Mouse (Mus musculus): ENCODE measurements around the gene Nanos3. TPM values are rescaled to one million over a fixed set of nuclear protein-coding genes. Genes with fewer than 3 reads are reported as not detected.
A peak's percentile ranks its signal among the peaks of the same experiment; 100 is the strongest.

Nanos3 gene
- 2.7 and 3.2 TPM in 2 replicates for polyA plus RNA-seq (2015; fragmentation: Nextera tagmentation; extraction: Ambion mirVana)

DNA sequence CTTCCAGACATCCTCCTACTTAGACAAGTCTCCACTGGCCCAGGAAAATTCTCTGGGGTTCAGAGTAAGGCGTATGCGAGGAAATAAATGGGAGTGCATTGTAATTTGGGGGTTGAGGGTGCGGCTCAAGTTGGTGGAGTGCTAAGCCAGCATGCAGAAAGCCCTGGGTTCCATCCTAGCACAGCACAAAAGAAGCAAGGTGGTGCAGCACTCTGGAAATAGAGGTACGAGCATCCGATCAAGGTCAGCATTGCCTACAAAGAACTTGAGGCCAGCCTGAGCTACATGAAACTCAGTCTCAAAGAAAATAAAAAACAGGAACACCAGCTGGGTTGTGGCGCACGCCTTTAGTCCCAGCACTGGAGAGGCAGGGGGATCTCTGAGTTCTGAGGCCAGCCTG lies at the start of gene Nanos3:
TSS of gene Nanos3 (minus strand) at position 101 of the 400 bp plus-strand sequence.
- no peaks in the 10 kb centered on the region for H3K27me3 ChIP-seq
- peak within 1 kb of the TSS; percentile 87 for H3K4me3 ChIP-seq
- no peak for ATAC-seq (ENCODE audit: borderline replicate concordance, extremely low read depth, low FRiP score, low TSS enrichment)
- H3K9me3 ChIP-seq = no peaks in the 10 kb centered on the region
- H3K4me1 ChIP-seq = peaks cover 65% of the 10 kb centered on the region
- H3K4me2 ChIP-seq = peak within 1 kb of the TSS; percentile 88
- no peaks in the 10 kb centered on the region for H3K36me3 ChIP-seq
- WGBS = 92% methylated on average over 7 of the region's 7 CpGs
- H3K9ac ChIP-seq = peak within 1 kb of the TSS; percentile 91
- H3K27ac ChIP-seq = peak within 1 kb of the TSS; percentile 87

DNA sequence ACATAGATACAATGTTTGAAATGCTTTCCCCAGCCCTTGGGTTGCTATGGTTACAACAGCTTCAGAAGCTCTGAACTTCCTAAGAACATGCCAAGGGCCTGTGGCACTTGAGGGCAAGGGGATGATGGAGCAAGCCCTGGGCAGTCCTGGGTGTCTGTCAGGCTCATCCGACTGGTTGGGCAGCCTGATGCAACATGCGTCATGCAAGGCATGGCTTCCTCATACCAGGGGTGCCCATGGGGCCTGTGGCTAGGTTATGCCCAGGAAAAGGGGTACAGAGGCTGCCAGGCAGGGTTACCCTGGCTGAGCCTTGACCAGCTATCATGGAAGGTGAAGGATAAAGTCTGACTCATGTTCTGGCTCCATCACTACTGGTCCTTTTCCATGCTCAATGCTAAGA lies 48.0 kb upstream of the Nanos3 start:
- peaks cover 49% of the 10 kb centered on the region for H3K36me3 ChIP-seq

DNA sequence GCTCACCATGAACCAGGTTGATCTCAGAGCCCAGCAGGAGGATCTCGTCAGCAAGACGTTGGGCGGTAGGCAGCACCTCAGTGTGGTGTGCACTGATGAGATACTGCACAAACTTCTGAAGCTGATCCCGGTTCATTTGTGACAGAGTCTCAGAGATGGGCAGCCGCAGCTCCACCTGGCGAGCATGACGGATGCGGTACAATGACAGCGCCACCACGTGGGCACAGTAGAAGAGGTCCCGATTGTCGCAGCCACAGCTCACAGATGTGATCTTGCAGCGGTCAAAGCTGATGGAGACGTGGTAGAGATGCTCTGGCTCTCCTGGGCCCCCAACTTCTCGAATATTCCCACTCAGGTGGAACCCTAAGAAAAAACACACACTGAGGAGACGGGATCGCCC lies 45.7 kb upstream of the Nanos3 start:
- no peak for ATAC-seq (ENCODE audit: borderline replicate concordance, extremely low read depth, low FRiP score, low TSS enrichment)
- H3K9ac ChIP-seq = no peak overlapping the region
- no peak overlapping the region for H3K4me2 ChIP-seq
- H3K27ac ChIP-seq = no peak overlapping the region
- 73% methylated on average over 17 of the region's 17 CpGs for WGBS
- H3K4me3 ChIP-seq = no peak overlapping the region
- no peaks in the 10 kb centered on the region for H3K27me3 ChIP-seq
- no peaks in the 10 kb centered on the region for H3K9me3 ChIP-seq
- peaks cover 7% of the 10 kb centered on the region for H3K4me1 ChIP-seq
- peaks cover 73% of the 10 kb centered on the region for H3K36me3 ChIP-seq

More for the DNA sequence above, 48.0 kb upstream of the Nanos3 start:
- H3K4me3 ChIP-seq = no peak overlapping the region
- H3K4me2 ChIP-seq = no peak overlapping the region
- no peak overlapping the region for H3K27ac ChIP-seq
- no peaks in the 10 kb centered on the region for H3K9me3 ChIP-seq
- no peak overlapping the region for H3K9ac ChIP-seq
- no peaks in the 10 kb centered on the region for H3K27me3 ChIP-seq
- H3K4me1 ChIP-seq = peaks cover 19% of the 10 kb centered on the region
- no peak for ATAC-seq (ENCODE audit: borderline replicate concordance, extremely low read depth, low FRiP score, low TSS enrichment)
- WGBS = 79% methylated on average over 2 of the region's 2 CpGs

DNA sequence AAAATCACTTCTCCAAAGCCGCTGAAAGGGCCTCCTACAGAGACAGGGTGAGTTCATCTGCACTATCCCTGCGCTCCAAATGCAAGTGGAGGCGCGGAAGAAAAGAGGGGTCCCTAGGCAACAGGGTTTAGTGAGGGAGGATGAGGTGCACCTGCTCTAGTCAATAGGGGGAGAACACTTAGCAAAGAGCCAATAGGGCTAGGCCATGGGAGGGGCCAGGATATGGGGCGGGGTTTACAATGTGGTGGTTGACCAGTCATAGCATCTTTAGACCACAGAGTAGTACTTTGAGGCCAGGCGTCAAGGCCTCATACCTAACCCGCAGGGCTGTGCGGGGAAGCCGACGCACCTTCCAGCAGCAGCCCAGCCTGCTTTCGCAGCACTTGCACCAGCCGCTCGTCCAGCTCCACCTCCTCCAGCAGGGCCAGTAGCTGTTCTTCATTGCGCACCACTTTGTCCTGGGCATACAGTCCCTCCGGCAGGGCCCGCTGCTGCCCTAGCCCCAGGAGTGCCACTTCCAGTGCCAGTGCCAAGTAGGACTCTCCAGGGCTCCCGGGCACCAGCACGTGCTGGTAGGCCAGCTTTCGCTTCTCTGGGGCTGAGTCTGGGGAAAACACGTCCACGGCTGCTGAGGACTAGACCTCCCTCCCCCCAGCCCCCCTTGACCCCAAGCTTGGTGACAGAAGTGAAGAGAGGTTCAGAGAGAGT lies 38.5 kb upstream of the Nanos3 start:
- H3K9me3 ChIP-seq = no peaks in the 10 kb centered on the region
- no peaks in the 10 kb centered on the region for H3K4me1 ChIP-seq
- no peak overlapping the region for H3K9ac ChIP-seq
- no peak for ATAC-seq (ENCODE audit: borderline replicate concordance, extremely low read depth, low FRiP score, low TSS enrichment)
- no peaks in the 10 kb centered on the region for H3K27me3 ChIP-seq
- H3K4me2 ChIP-seq = no peak overlapping the region
- 82% methylated on average over 21 of the region's 21 CpGs for WGBS
- no peak overlapping the region for H3K4me3 ChIP-seq
- H3K36me3 ChIP-seq = peaks cover 93% of the 10 kb centered on the region
- H3K27ac ChIP-seq = no peak overlapping the region

DNA sequence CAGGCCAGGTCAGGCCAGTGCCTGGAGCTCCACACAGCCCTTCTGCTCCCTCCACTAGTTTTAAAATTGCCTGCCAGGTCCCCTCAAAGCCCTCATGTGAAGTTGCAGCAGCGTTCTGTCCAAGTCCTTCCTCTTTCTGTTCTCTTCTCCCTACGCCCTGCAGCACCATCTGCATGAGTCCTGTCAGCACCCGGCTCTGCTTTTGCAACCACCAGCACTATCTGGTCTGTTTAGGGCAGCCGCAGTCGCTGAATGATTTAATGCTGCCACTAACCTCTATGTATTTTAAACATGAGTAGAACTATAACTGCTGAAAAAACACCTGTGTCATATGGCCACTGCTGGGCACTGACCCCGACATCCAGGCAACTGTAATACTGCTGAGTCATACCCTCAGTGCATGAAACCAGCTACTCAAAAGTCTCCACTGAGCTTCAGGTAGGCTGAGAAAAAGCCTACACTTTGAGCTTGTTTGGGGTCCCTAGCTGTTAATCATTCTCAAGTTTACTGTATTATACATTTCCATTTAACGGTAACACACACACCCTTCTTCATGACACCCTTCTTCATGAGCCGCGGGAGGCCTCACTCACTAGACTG lies 37.6 kb upstream of the Nanos3 start:
- Histone ChIP-seq H3K4me1 (no peaks in the 10 kb centered on the region), H3K27ac (no peak overlapping the region), H3K36me3 (peaks cover 93% of the 10 kb centered on the region), H3K9me3 (no peaks in the 10 kb centered on the region), H3K4me3 (no peak overlapping the region), H3K9ac (no peak overlapping the region), H3K4me2 (no peak overlapping the region), H3K27me3 (no peaks in the 10 kb centered on the region)
- WGBS = 88% methylated on average over 9 of the region's 9 CpGs
- ATAC-seq (ENCODE audit: borderline replicate concordance, extremely low read depth, low FRiP score, low TSS enrichment) = no peak

DNA sequence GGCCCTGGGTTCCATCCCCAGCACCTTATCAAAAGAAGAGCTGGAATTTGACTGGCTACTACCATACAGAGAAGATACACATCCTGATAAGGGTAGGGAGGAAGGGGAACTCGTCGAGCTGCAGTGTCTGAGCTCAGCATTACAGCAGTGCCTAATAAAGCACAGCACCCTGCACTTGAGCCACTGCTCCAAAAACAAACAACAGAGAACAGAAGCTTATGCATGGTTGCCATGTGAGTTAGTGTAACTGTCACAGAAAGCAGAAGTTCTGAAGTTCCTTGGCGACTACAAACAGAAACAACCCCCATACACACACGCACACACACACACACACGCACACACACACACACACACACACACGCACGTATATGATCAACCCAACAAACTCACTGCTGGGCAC lies 35.1 kb upstream of the Nanos3 start:
- H3K9me3 ChIP-seq = no peaks in the 10 kb centered on the region
- H3K4me3 ChIP-seq = no peak overlapping the region
- no peak overlapping the region for H3K27ac ChIP-seq
- no peak overlapping the region for H3K9ac ChIP-seq
- H3K4me1 ChIP-seq = no peaks in the 10 kb centered on the region
- H3K4me2 ChIP-seq = no peak overlapping the region
- ATAC-seq (ENCODE audit: borderline replicate concordance, extremely low read depth, low FRiP score, low TSS enrichment) = no peak
- H3K36me3 ChIP-seq = peaks cover 84% of the 10 kb centered on the region
- WGBS = 66% methylated on average over 7 of the region's 7 CpGs
- H3K27me3 ChIP-seq = no peaks in the 10 kb centered on the region

DNA sequence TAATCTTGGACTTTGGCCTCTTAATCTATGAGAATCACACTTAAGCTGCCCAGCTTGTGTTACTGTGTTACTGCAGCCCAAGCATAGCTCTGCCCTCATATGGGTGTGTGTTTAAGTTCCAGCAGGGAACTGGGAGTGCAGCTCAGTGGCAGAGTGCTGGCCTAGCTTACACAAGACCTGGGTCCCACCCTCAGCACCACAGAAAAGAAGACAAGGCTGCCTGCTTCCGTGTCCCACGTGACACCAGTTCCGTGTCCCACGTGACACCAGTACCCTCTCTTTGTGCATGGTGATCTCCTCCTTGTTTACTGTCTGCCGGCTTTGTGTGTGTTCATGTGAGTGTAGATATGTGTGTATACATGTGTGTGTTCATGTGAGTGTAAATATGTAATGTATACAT lies 33.1 kb upstream of the Nanos3 start:
- no peaks in the 10 kb centered on the region for H3K27me3 ChIP-seq
- 80% methylated on average over 5 of the region's 5 CpGs for WGBS
- H3K9ac ChIP-seq = no peak overlapping the region
- no peaks in the 10 kb centered on the region for H3K9me3 ChIP-seq
- no peak overlapping the region for H3K4me2 ChIP-seq
- ATAC-seq (ENCODE audit: borderline replicate concordance, extremely low read depth, low FRiP score, low TSS enrichment) = no peak
- no peak overlapping the region for H3K27ac ChIP-seq
- H3K4me3 ChIP-seq = no peak overlapping the region
- H3K36me3 ChIP-seq = peaks cover 82% of the 10 kb centered on the region
- H3K4me1 ChIP-seq = no peaks in the 10 kb centered on the region

DNA sequence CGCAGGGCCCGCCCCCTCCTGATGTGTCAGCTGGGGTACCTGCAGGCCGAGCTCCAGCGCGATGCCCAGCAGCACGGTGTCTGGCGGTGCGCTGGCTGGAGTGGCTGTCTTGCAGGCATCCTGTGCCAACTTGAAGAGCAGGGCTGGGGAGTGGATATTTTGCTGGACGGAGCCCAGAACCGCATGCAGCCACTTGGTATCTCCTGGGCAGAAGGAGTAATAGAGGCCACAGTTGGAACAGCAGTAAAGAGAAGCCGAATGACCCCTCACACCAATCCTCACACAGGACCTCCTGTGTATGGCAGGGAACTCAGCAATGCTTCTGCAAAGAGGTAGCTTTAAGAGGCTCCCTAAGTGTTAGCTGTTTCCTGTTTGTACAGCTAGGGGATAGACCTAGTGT lies 32.2 kb upstream of the Nanos3 start:
- Histone ChIP-seq H3K36me3 (peaks cover 81% of the 10 kb centered on the region), H3K9me3 (no peaks in the 10 kb centered on the region), H3K27ac (no peak overlapping the region), H3K4me3 (no peak overlapping the region), H3K27me3 (no peaks in the 10 kb centered on the region), H3K9ac (no peak overlapping the region), H3K4me1 (no peaks in the 10 kb centered on the region), H3K4me2 (no peak overlapping the region)
- WGBS = 94% methylated on average over 11 of the region's 11 CpGs
- ATAC-seq (ENCODE audit: borderline replicate concordance, extremely low read depth, low FRiP score, low TSS enrichment) = no peak

DNA sequence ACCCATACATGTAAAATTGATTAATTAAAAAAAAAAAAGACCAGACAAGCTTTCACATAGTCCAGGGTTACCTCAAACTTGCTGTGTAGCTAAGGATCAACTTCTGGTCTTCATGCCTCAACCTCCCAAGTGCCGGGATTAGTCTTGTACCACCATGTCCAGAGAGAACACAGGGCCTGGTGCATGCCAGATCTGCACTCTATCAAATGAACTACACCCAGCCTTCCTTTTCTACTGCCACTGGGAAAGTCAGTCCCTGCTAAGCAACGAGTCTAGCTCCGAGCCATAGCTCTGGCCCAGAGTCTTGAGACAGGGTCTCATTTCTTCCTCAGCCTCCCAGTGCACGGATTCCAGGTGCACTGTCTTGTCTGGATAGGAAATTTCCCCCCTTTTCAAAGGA lies 28.3 kb upstream of the Nanos3 start:
- peaks cover 82% of the 10 kb centered on the region for H3K36me3 ChIP-seq
- no peak overlapping the region for H3K27ac ChIP-seq
- 88% methylated on average over 4 of the region's 4 CpGs for WGBS
- no peak overlapping the region for H3K4me2 ChIP-seq
- no peak overlapping the region for H3K9ac ChIP-seq
- peaks cover 7% of the 10 kb centered on the region for H3K4me1 ChIP-seq
- H3K27me3 ChIP-seq = no peaks in the 10 kb centered on the region
- no peaks in the 10 kb centered on the region for H3K9me3 ChIP-seq
- ATAC-seq (ENCODE audit: borderline replicate concordance, extremely low read depth, low FRiP score, low TSS enrichment) = no peak
- no peak overlapping the region for H3K4me3 ChIP-seq

DNA sequence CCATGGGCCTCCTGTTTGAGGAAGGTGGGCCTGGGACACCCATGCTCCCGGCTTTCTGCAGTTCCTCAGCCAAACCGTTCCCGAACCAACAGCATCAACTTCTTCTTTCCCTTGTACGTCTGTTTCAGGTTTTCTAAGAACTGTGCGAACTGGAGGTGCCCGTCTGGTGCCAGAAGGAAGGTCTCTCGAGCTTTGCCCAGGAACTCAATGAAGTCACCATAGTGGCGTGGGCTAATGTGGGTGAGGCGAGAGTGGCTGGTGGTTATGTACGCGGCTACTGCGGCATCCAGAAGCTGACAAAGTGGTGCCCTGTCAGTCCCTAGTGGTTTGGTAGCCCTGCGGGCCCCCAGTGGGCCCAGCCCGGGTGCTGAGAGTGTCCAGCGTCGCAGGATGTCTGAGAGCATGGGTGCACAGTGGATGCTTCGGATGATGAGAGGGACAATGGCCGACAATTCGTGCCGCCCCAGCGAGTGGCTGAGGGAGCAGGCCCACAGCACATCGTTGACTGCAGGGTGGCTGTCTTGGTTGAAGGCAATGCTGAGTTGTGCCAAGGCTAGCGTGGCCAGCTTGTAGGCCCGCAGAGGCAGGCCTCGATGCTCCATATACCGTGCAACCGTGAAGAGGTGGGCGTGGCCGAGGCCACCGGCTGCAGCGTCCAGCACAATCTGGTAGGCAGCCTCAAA lies 27.0 kb upstream of the Nanos3 start:
- H3K9me3 ChIP-seq = no peaks in the 10 kb centered on the region
- no peaks in the 10 kb centered on the region for H3K27me3 ChIP-seq
- H3K4me2 ChIP-seq = no peak overlapping the region
- H3K4me1 ChIP-seq = peaks cover 15% of the 10 kb centered on the region
- no peak overlapping the region for H3K27ac ChIP-seq
- peaks cover 71% of the 10 kb centered on the region for H3K36me3 ChIP-seq
- 89% methylated on average over 31 of the region's 31 CpGs for WGBS
- no peak overlapping the region for H3K4me3 ChIP-seq
- ATAC-seq (ENCODE audit: borderline replicate concordance, extremely low read depth, low FRiP score, low TSS enrichment) = no peak
- no peak overlapping the region for H3K9ac ChIP-seq

DNA sequence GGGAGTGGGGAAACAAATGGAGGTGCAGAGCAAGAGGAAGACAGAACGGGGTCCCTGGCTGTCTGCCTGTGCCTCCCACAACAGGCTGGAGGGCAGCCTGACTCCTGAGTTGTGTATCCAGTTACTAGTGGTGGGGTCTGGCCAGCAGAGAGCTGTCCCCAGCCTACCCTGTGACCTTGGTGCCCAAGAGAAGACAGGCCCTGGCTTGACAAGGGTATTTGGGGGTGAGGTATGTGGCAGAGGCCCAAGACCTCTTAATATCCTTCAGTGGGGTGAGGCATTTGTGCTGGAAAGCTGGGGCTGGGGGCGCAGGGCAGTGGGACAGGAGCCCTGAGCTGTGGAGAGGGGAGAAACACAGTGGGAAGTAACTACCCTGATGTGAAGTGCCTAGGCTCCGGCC lies 26.2 kb upstream of the Nanos3 start:
- no peaks in the 10 kb centered on the region for H3K27me3 ChIP-seq
- peaks cover 15% of the 10 kb centered on the region for H3K4me1 ChIP-seq
- H3K4me2 ChIP-seq = no peak overlapping the region
- no peak overlapping the region for H3K4me3 ChIP-seq
- H3K9me3 ChIP-seq = no peaks in the 10 kb centered on the region
- peaks cover 71% of the 10 kb centered on the region for H3K36me3 ChIP-seq
- ATAC-seq (ENCODE audit: borderline replicate concordance, extremely low read depth, low FRiP score, low TSS enrichment) = no peak
- 84% methylated on average over 3 of the region's 3 CpGs for WGBS
- H3K27ac ChIP-seq = no peak overlapping the region
- H3K9ac ChIP-seq = no peak overlapping the region

DNA sequence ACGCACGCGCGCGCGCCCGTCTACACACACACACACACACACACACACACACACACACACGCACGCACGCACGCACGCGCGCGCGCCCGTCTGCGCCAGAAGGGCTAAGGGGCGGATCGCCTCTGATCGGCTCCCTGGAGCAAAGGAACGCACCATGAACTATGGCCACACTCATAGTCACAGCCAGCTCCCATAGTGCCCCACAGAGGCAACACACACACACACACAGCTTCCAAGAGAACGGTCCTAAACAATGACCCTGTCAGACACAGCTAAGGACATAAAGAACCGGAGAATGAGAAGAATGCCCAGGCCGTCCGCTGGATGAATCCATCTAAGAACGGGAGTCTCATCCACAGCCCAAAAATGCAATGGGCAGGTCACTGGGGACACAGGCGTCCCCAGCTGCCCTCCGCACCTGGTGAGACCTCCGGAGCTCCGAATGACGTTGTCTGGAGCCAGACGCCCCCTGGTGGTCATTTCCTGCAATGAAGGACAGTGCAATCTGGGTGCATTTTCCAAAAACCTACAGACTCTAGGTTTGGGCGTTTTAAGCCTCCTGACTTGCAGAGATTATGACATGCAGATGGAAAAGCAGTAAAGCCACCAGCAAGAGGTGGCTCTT lies 25.3 kb upstream of the Nanos3 start:
- Histone ChIP-seq H3K27me3 (no peaks in the 10 kb centered on the region), H3K9ac (no peak overlapping the region), H3K4me3 (no peak overlapping the region), H3K27ac (no peak overlapping the region), H3K4me2 (no peak overlapping the region), H3K9me3 (no peaks in the 10 kb centered on the region), H3K36me3 (peaks cover 70% of the 10 kb centered on the region), H3K4me1 (peaks cover 15% of the 10 kb centered on the region)
- no peak for ATAC-seq (ENCODE audit: borderline replicate concordance, extremely low read depth, low FRiP score, low TSS enrichment)
- 55% methylated on average over 34 of the region's 34 CpGs for WGBS

Measured in lung, embryonic 15.5 days (tissue).